Comparison of ENCODE assay signal across 20 mouse cellular contexts in genomic region chr4:129464286-129464815, GRCm38 (mm10). TPM values are rescaled to one million over a fixed set of nuclear protein-coding genes. Genes with fewer than 3 reads are reported as not detected.
DNase-seq lines count a peak whose midpoint lies in the region; ATAC-seq and TF ChIP-seq lines count a peak whose summit lies in the region.
"Had no signal": no experiment of that assay in that cellular context is flagged by ENCODE, and none has a peak within 500 bp of the region (broad histone marks: within the 10 kb centered on the region; RNA-seq: fewer than 3 reads in every experiment).

No protein-coding gene starts in this region.

- peaks cover 55% of the 10 kb centered on the region for H3K36me3 ChIP-seq in kidney, embryonic 15.5 days
- H3K36me3 ChIP-seq in small intestine, adult 2 months (ENCODE audit: control insufficient read depth, insufficient read depth, low read length), result peaks cover 36% of the 10 kb centered on the region
- H3K36me3 ChIP-seq in forebrain, embryonic 15.5 days, result peaks cover 48% of the 10 kb centered on the region

- DNase-seq in kidney, postnatal 4 days, result no peak
- peak; percentile 51 for DNase-seq in ZHBTc4 (ENCODE audit: low read depth, low spot score)
- peak; percentile 80 for DNase-seq in liver
- DNase-seq in ovary, adult 18-20 months (ENCODE audit: low spot score), result no peak
- DNase-seq: adrenal gland, adult 2 months; gastrocnemius, postnatal 14 days; kidney, adult 11 months; kidney, postnatal 25 days; lung, postnatal 10 days; thymus, postnatal 4 days had no signal

- H3K4me3 ChIP-seq in kidney, embryonic 15.5 days (replicated peaks), result no peak overlapping the region
- no peak overlapping the region for H3K4me3 ChIP-seq in small intestine, adult 2 months (ENCODE audit: low read depth, low read length)
- no peak overlapping the region for H3K4me3 ChIP-seq in forebrain, embryonic 15.5 days
- H3K4me3 ChIP-seq: embryonic facial prominence, embryonic 13.5 days; forebrain, embryonic 12.5 days had no signal

- H3K4me1 ChIP-seq in kidney, embryonic 15.5 days, result peaks cover 16% of the 10 kb centered on the region
- peaks cover 11% of the 10 kb centered on the region; the same call in 1 of the 2 replicates for H3K4me1 ChIP-seq in small intestine, adult 2 months (ENCODE audit: control insufficient read depth, insufficient read depth, insufficient read length, low read length)
- peaks cover 18% of the 10 kb centered on the region for H3K4me1 ChIP-seq in forebrain, embryonic 15.5 days

- H3K27me3 ChIP-seq in kidney, embryonic 15.5 days, result no peaks in the 10 kb centered on the region
- H3K27me3 ChIP-seq in small intestine, adult 2 months (ENCODE audit: control insufficient read depth, insufficient read depth, low read length), result no peaks in the 10 kb centered on the region
- no peaks in the 10 kb centered on the region for H3K27me3 ChIP-seq in forebrain, embryonic 15.5 days
- H3K27me3 ChIP-seq: embryonic facial prominence, embryonic 13.5 days; forebrain, embryonic 12.5 days had no signal

- 83% methylated on average over 4 of the region's 4 CpGs for WGBS in kidney, embryonic 15.5 days
- 64% methylated on average over 4 of the region's 4 CpGs for whole genome bisulfite sequencing in small intestine, adult 2 months
- 84% methylated on average over 4 of the region's 4 CpGs for WGBS in forebrain, embryonic 15.5 days

- H3K27ac ChIP-seq in kidney, embryonic 15.5 days, result 0 out of 2 replicates have a peak overlapping the region, but pooled peaks have one; percentile 1
- peak overlapping the region; percentile 35 for H3K27ac ChIP-seq in small intestine, adult 2 months (ENCODE audit: insufficient read depth, low read depth, low read length)
- no peak overlapping the region for H3K27ac ChIP-seq in forebrain, embryonic 15.5 days (replicated peaks)
- H3K27ac ChIP-seq: embryonic facial prominence, embryonic 13.5 days; forebrain, embryonic 12.5 days; hindbrain, embryonic 14.5 days had no signal

- TF ChIP-seq POLR2A in small intestine, adult 2 months (IDR thresholded peaks at IDR 0.05; ENCODE audit: low read depth, low read length), result no peak

- H3K9me3 ChIP-seq in kidney, embryonic 15.5 days (replicated peaks), result no peaks in the 10 kb centered on the region
- H3K9me3 ChIP-seq in forebrain, embryonic 15.5 days, result no peaks in the 10 kb centered on the region
- H3K9me3 ChIP-seq: embryonic facial prominence, embryonic 13.5 days; forebrain, embryonic 12.5 days had no signal

- ATAC-seq in kidney, embryonic 15.5 days (replicated peaks; ENCODE audit: low FRiP score), result no peak
- ATAC-seq in forebrain, embryonic 15.5 days (replicated peaks), result no peak

- TF ChIP-seq CTCF in small intestine, adult 2 months (IDR thresholded peaks at IDR 0.05; ENCODE audit: extremely low read depth, insufficient read length, insufficient replicate concordance, low read depth, low read length), result no peak

- no peak overlapping the region for H3K9ac ChIP-seq in kidney, embryonic 15.5 days
- no peak overlapping the region for H3K9ac ChIP-seq in forebrain, embryonic 15.5 days (replicated peaks)
- H3K9ac ChIP-seq: embryonic facial prominence, embryonic 13.5 days; forebrain, embryonic 12.5 days; hindbrain, embryonic 14.5 days had no signal

- H3K4me2 ChIP-seq in kidney, embryonic 15.5 days, result no peak overlapping the region
- H3K4me2 ChIP-seq in forebrain, embryonic 15.5 days (replicated peaks), result no peak overlapping the region
- H3K4me2 ChIP-seq: embryonic facial prominence, embryonic 13.5 days; forebrain, embryonic 12.5 days; hindbrain, embryonic 14.5 days had no signal

RNA-seq across cellular contexts. Expression of gene Bsdc1, which starts 3.0 kb away (rescaled TPM):
- 26.4 and 28.8 TPM in 2 replicates for polyA plus RNA-seq in kidney, embryonic 15.5 days (2015; fragmentation: Nextera tagmentation; extraction: Ambion mirVana)
- polyA plus RNA-seq in small intestine, adult 2 months (2012; rRNA removed), result 13.9 and 24.5 TPM in 2 replicates
- polyA plus RNA-seq in forebrain, embryonic 15.5 days (2015; fragmentation: Nextera tagmentation; extraction: Ambion mirVana), result 41.6 and 42.7 TPM in 2 replicates

RNA-seq across cellular contexts. Expression of gene Zbtb8b, which starts 23.7 kb away (rescaled TPM):
- 4.1 and 4.9 TPM in 2 replicates for polyA plus RNA-seq in kidney, embryonic 15.5 days (2015; fragmentation: Nextera tagmentation; extraction: Ambion mirVana)
- 0.05 TPM in 1 of 2 replicates, not detected in the other for polyA plus RNA-seq in small intestine, adult 2 months (2012; rRNA removed)
- 7.3 and 7.5 TPM in 2 replicates for polyA plus RNA-seq in forebrain, embryonic 15.5 days (2015; fragmentation: Nextera tagmentation; extraction: Ambion mirVana)
- polyA plus RNA-seq: adrenal gland, adult 2 months; C2C12 had no signal

RNA-seq across cellular contexts. Expression of gene Tssk3, which starts 26.5 kb away (rescaled TPM):
- not detected in 2 replicates for polyA plus RNA-seq in kidney, embryonic 15.5 days (2015; fragmentation: Nextera tagmentation; extraction: Ambion mirVana)
- not detected in 2 replicates for polyA plus RNA-seq in small intestine, adult 2 months (2012; rRNA removed)
- polyA plus RNA-seq in forebrain, embryonic 15.5 days (2015; fragmentation: Nextera tagmentation; extraction: Ambion mirVana), result 0.34 TPM in 1 of 2 replicates, not detected in the other
- polyA plus RNA-seq: adrenal gland, adult 2 months; C2C12; embryonic facial prominence, embryonic 13.5 days; forebrain, embryonic 12.5 days; heart, postnatal 0 days; limb, embryonic 14.5 days; neural tube, embryonic 11.5 days had no signal

RNA-seq across cellular contexts. Expression of gene Fam229a, which starts 26.6 kb away (rescaled TPM):
- not detected in 2 replicates for polyA plus RNA-seq in kidney, embryonic 15.5 days (2015; fragmentation: Nextera tagmentation; extraction: Ambion mirVana)
- polyA plus RNA-seq in small intestine, adult 2 months (2012; rRNA removed), result not detected in 2 replicates
- 0.61 TPM in 1 of 2 replicates, not detected in the other for polyA plus RNA-seq in forebrain, embryonic 15.5 days (2015; fragmentation: Nextera tagmentation; extraction: Ambion mirVana)
- polyA plus RNA-seq: C2C12; embryonic facial prominence, embryonic 13.5 days; forebrain, embryonic 12.5 days; limb, embryonic 14.5 days; neural tube, embryonic 11.5 days had no signal

RNA-seq across cellular contexts. Expression of gene Marcksl1, which starts 49.0 kb away (rescaled TPM):
- 881 and 886 TPM in 2 replicates for polyA plus RNA-seq in kidney, embryonic 15.5 days (2015; fragmentation: Nextera tagmentation; extraction: Ambion mirVana)
- 7.7 and 37.3 TPM in 2 replicates for polyA plus RNA-seq in small intestine, adult 2 months (2012; rRNA removed)
- 2,102 and 2,181 TPM in 2 replicates for polyA plus RNA-seq in forebrain, embryonic 15.5 days (2015; fragmentation: Nextera tagmentation; extraction: Ambion mirVana)

Comparison
In these comparisons a context has a peak if more than half of its experiments do, and no peak if none do; other contexts are left out.
1. DNase-seq: peak in ZHBTc4 (single experiment) and liver (single experiment); none in kidney, postnatal 4 days (0 of 2) and ovary, adult 18-20 months (single experiment).